Mouse (Mus musculus) B cell, adult 62 days (primary cell): ENCODE data around the gene Spata1. TPM values are rescaled to one million over a fixed set of nuclear protein-coding genes. Genes with fewer than 3 reads are reported as not detected.

Experiments used
- total RNA-seq: library from RNA; stranded (reverse); gene quantifications from 4 replicates; pipeline ENCODE4 v1.2.4, GENCODE M21; 2023

Gene Spata1
- total RNA-seq, result 2.4 to 5.0 TPM (median 3.8 TPM) in 4 replicates

GRCm38 (mm10) chr3:146499431-146500002, at the start of gene Spata1, which contains the start of gene Gng5:
Spata1 (minus strand) TSS chr3:146499753.
Gng5 (plus strand) TSS chr3:146499807.

GRCm38 (mm10) chr3:146520798-146521651, 21.5 kb upstream of the Spata1 start, which contains the start of gene Rpf1:
Rpf1 (minus strand) TSS chr3:146521429.

DNA sequence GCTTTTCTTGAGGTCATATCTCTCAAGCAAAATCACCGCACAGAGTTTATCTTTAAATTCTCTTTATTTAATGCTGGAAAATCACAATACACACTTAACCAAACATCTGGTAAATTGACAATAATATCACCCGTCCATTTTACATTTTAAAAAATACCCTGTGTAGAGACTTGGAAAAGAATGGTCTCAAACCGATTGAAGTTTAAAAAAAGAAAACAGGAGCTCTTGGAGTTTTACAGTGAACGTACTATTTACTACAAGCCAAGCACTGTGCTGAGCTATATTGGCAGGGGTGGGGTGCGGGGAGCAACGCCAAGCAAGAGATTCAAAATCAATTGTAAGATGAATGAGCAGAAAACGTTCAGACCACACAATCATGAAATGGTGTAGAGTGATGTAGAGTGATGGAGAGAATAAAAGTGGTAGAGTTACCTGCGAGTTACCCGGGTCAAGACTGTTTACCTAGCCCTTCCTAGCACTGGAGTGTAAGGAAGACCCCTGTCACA, 49.8 kb downstream of the Spata1 start, which contains the start of gene Ctbs:
TSS of gene Ctbs (plus strand) at position 51 of the 506 bp plus-strand sequence.

Other genes starting within 250 kb of the Spata1 start
- gene Ssx2ip, start 95.1 kb downstream of the Spata1 start, total RNA-seq, result 1.3 to 2.4 TPM (median 2.0 TPM) in 4 replicates
- gene Ctbs, start 50.0 kb downstream of the Spata1 start, total RNA-seq, result 10.0 to 13.5 TPM (median 12.3 TPM) in 4 replicates
- 118 to 154 TPM (median 140 TPM) in 4 replicates for gene Gng5, start 54 bp upstream of the Spata1 start, total RNA-seq
- gene Rpf1, start 21.7 kb upstream of the Spata1 start, total RNA-seq, result 84.0 to 101 TPM (median 95.6 TPM) in 4 replicates
- not detected in 4 replicates for gene Uox, start 70.7 kb upstream of the Spata1 start, total RNA-seq
- not detected in 4 replicates for gene Dnase2b, start 115.8 kb upstream of the Spata1 start, total RNA-seq
- gene 4930503B20Rik, start 151.6 kb upstream of the Spata1 start, total RNA-seq, result not detected in 4 replicates
- not detected in 4 replicates for gene Samd13, start 185.8 kb upstream of the Spata1 start, total RNA-seq